Mouse (Mus musculus) heart, adult 2 months (tissue): ENCODE results near the gene Yars.

Experiments used
- CTCF ChIP-seq: fragments of 200-600 bp; IDR thresholded peaks from 2 replicates; pipeline ENCODE4 v1.8.1; 2022; ENCODE audit warnings: antibody characterized with exemption, mild to moderate bottlenecking, moderate library complexity
- EP300 ChIP-seq: fragments of 200-500 bp; IDR thresholded peaks from 2 replicates; pipeline ENCODE4 v1.6.1; 2011; ENCODE audit warnings: low read depth, low read length, control low read depth; ENCODE audit not compliant: insufficient read depth
- POLR2A ChIP-seq: fragments of 200-500 bp; IDR thresholded peaks from 2 replicates; pipeline ENCODE4 v1.6.1; 2011; ENCODE audit warnings: mild to moderate bottlenecking, low read depth, low read length, control low read depth; ENCODE audit not compliant: insufficient read depth

GRCm38 (mm10) chr4:129144401-129145367 is 44.9 kb upstream of the Yars start:
- no peak for TF ChIP-seq POLR2A
- no peak for TF ChIP-seq EP300
- TF ChIP-seq CTCF: no peak
